Mouse (Mus musculus): Measurements from ENCODE around the gene Helz. TPM values are rescaled to one million over a fixed set of nuclear protein-coding genes. Genes with fewer than 3 reads are reported as not detected.

Helz gene
- total RNA-seq, 4 experiments from 2014 or later = 37.2 to 47.1 (median 43.4) TPM

DNA sequence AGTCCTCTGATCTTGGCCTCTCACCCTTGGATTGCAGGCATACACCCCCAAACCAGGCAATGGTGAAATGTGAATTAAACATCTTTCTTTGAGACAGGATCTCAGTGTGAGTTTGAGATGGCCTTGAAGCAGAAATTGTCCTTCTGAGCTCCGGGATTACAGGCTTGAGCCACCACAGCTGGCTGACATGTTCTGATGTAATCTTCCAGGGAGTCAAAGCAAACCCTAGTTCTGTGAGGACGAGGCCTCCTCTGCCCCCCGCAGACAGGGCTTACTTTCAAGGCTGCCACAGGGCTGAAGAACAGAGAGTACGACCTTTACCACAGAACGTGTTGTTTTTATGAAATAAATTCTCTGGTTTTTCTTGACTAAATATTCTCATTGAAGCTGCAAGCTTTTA lies 126.3 kb downstream of the Helz start:
- no peak for DNase-seq (ENCODE audit: low spot score in 2 of 2)

DNA sequence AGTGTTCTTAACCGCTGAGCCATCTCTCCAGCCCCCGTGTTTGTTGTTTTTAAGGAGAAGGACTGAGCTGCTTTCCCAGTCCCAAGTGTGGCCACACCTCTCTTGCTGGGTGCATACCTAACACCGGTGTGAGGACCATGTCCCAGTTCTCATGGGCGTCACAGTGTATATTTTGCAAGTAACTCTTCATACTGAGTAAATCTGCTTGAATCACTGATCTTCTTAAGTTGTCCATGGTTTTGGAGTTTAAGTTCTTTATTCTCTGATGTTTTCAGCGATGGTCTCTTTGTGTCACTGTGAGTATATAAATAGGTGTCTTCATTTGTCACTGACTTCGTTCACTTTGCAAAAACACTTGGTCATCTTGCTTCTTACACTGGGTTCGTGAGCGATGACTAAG lies 126.9 kb downstream of the Helz start:
- no peak for DNase-seq (ENCODE audit: low spot score in 2 of 2)

DNA sequence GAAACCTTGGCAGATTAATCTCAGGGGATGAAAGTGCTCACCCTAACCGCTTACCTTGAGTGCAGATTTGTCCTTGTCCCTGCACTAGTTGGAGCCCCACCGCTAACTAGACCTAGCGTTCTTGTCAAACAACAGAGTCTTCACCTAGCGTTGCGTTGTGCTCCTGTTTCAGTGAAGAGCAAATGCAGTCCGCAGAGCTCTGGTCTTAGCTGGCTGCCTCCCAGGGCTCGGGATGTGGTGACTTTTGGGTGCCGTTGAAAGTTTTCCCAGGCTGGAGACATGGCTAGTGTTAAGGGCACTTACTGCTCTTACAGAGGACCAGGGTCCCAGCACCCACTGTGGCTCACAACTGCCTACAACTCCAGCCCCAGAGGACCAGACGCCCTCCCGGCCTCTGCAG lies 127.5 kb downstream of the Helz start:
- no peak for DNase-seq (ENCODE audit: low spot score in 2 of 2)

DNA sequence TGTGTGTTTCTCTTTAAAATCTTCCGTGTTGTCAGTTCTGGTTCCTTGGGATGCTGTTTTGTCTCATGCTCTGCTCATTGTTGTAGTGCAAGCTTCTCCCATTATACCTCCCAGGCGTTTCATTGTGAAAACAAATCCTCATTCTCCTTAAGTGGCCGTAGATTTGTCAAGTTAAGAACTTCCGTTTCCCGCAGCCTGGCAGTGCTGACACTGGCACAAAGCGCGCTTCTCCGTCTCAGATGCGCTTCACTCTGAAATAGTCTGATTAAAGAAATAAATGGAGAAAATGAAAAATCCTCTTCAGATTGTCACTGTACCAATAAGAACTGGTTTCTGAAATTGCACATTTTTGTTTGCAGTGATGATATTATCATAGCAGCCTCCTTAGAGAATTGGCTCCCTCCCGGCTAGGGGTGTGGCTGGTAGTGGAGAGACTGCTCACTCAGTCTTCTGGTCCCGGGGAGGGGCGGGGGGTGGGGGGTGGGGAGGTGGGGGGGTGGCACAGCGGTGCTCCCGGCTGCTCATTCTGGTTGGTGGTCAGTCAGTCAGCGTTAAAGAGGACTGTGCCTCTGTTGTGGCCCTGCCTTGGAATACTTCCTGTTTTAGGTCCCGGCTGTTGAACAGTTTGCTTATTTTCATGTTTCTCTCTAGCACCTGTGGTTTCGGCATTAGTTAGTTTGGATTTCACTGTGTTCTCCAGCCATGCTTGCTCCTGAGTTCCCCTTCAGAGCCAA lies 128.6 kb downstream of the Helz start:
- no peak for DNase-seq (ENCODE audit: low spot score in 2 of 2)

DNA sequence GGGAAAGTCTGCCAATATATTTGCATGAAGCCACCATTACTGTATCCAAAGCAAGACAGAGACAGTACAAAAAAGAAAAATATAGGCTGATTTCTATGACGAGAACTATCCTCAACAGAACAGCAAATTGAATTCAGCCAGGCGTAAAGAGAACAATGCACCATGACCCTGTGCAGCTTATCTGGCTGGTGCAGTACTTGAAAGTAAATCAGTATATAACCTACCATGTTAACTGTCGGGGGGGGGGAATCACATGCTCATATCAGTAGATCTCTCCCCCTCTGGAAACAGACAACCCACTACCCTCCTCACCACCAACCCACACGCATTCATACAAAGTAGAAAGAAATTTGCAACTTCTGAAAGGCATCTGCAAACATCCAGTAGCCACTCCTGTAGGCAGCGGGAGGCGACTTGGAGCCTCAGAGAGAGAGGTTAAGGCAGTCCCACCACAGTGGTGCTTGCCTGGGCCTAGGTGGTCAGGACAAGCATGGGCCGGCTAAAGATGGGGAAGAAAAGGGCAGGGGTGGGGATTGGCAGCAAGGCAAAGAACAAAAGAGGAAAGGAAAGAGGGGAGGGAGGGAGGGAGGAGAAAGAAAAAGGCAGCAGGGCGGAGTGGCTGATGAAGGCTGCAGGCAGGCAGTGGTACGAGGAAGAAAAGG lies 135.1 kb downstream of the Helz start:
- DNase-seq (ENCODE audit: low spot score in 2 of 2) = no peak

DNA sequence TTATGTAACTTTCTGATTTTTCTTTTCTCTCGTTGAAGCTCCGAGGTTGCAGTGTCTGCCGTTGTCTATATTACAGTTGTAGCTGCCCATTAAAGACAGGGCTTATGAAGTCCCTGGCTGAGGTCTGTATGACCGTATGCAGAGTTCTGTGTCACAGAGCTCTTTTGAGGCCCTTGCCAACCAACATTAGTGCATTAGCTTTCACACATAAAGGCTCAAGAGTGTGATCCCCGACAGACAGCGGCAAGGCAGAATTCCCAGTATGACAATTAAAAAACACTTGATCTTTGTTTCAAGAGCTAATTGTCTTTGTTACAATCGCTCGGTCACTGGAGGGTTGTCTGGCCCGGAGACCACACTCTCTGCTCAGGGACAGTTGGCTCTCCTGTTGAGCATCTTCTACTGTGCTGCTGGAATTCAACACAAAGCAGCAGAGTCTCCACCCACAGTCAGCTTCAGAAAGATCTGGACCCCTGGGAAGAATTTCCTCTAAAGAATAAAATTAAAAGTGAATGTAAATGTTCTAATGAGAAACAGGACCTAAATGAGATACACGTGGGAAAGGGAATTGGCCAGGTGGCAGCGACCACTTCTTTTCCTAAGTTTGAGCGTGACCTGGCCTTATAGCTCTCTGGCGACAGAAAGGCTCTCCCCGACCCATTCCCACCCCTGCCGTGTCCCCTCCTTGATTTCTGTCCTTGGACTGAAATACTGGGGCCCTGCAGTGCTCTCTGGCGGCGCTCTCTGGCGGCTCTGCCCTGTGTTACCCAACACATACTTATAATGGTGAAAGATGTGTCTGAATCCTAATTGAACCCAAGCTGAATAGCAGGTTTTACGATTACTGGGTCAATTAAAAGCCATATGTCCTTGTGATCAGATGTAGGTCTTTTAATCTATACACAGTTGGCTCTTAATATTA lies 136.1 kb downstream of the Helz start:
- no peak for DNase-seq (ENCODE audit: low spot score in 2 of 2)

DNA sequence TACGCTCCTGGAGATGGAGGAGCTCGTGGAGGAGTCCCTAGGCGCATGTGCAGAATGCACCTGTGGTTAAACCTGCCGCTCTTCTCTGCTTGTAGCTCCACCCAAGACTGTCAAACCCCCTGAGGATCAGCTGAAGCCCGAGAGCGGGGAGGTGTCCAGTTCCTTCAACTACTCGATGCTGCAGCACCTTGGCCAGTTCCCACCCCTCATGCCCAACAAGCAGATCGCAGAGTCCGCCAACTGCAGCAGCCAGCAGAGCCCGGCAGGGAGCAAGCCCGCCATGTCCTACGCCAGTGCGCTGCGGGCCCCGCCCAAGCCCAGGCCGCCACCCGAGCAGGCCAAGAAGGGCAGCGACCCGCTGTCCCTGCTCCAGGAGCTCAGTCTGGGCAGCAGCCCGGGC lies 138.6 kb downstream of the Helz start:
- DNase-seq (ENCODE audit: low spot score in 2 of 2) = no peak

DNA sequence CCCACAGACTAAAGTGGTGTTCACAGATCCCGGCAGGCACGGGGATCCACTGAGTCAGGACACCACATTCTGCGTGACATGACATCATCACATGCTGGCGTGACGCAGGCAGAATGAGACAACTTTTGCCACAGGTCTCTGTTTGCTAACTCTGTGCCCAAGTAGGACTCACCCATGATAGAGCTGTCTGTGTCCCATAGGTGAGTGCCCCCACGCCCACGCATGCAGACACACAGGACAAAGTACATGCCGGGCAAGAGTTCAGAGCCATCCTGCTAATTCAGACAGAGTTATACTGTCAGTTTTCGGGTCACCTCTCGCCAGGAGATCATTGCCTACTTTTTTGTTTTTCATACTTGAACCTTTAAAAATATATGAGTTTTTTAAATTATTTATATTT lies 140.8 kb downstream of the Helz start:
- no peak for DNase-seq (ENCODE audit: low spot score in 2 of 2)

DNA sequence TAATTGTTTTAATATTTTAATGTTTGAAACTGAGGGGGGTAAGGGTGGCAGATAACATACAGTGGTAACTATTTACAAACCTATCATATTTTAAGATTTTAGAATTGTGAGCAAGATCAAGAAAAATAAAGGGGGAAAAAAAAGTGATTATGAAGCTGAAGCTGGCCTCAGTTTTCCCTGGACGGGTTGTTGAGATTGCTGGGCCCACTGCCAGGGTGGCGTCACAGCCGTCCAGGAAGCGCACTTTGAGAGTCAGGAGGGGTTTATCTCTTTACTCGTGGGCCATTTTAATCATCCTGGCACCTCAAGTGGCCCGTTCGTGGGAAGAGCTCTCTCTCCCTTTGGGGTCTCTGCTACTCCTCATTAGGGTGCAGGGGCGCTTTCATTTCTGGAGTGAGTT lies 143.8 kb downstream of the Helz start:
- no peak for DNase-seq (ENCODE audit: low spot score in 2 of 2)

DNA sequence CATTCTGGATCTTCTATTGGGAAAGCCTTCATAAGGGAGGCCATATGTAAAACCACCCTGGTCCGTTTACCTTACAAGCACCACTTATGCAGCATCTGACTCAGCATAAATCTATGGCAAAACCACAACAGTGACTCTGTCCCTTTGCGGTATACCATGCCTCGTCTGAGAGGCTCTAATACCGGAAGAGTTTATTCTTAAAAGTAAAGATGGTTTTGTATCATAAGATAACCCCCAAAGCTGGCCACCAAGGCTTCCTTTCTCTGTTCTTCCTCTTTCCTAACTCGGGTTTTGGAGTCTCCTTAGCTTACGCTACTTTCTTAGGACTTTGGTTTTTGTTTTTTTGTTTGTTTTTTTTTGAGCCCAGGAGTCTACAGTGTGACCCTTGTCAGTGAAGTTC lies 145.6 kb downstream of the Helz start:
- DNase-seq (ENCODE audit: low spot score in 2 of 2) = no peak

DNA sequence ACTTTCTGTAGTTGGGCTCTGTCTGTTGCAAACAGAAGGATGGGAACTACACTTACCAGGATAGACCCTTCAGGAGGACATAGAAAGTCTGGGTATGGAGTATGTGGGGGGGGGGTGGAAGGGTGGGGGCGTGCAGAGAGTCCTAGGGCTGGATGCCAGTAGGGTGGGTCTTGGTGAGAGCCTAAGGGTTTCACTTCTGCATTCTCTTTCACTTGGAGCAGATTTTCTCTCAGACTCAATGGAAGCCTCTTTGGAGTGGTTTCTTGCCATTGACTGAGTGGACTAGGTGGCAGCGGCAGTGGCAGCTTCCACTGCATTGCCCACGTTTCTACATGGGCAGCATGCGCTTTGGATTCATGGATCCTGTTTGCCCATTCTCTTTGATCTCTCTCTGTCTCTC lies 152.2 kb downstream of the Helz start:
- DNase-seq (ENCODE audit: low spot score in 2 of 2) = no peak

DNA sequence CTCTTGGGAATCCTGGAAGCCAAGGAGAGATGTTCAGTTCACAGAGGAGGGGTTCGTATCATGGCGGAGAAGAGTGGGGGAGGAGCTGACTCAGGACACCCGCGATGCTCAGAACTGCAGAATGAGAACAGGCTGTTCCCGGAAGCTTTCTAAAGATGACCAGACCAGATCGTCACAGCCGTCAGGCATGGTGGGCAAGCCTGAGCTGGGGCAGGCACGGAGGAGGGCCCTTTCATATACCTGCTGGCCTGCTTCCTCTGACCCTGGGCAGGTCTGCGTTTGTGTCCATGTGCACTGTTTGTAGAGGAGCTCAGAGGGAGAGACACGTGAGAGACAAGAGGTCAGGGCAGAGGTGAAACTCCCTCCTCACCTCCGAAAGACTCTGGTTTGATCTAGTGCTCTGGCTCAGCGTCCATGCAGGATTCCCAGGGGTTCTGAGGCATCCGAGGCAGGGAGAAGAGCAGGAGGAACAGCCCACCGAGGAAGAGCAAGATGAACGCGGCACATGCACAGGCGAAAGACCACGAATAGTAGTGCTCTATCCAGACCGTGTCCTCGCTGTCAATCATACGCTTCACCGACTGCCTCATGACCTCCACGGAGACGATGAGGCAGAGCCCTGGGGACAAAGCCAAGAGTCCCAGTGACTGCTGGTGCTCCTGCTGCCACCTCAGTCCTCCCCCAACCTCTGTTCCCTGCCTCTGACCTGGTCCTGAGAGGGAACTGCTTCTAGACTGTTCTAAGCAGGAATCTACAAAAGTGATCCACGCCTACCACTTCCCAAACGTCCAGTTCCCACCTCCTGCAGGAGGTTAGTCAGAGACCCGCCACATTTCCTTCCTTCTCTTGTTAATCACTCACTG lies 155.8 kb downstream of the Helz start:
- DNase-seq (ENCODE audit: low spot score in 2 of 2) = no peak

DNA sequence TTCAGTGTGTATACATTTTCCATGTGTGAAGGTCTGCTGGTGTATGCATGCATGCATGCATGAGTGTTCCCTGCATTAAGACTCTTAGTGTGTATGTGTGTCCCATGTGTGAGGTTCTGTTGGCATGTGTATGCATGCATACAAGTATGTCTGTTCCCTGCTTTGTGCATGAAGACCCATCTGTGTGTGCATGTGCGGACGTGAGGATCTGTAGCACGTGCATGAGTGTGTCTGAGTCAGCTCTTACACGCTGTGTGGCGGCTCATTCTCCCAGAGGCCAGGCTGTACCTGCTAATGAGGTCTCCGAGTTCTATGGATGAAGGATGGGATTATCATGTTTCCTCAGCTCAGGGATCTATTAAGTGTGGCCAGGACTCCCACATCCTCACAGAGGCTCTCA lies 157.3 kb downstream of the Helz start:
- DNase-seq (ENCODE audit: low spot score in 2 of 2) = no peak

DNA sequence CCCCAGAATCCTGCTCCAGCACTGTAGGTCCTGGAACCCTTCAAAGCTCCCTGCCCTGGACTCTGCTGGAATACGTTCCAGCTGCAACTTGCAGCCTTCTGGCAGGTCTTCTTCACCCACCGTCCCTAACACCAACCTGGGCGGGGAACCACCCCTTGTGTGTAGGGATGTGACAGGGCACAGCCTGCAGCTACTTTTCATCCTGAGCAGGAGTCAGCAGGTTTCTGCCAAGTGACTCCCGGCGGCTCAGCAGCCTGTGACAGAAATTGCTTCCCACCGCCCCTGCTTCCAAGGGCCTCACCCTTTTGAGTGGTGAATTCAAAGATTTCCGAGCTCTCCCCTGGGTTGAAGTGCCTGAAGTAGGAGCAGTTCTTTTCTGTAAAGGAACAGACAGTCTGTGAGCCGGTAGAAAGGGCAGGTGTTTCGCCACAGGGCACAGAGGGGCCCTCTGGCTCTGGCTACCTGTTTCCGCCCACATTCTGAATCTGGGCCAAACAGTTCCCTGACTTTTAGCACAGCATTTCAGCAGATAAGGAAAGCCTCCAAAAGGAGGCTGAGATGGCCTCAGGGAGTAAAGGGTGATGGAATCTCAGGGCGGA lies 157.8 kb downstream of the Helz start:
- DNase-seq (ENCODE audit: low spot score in 2 of 2) = no peak

DNA sequence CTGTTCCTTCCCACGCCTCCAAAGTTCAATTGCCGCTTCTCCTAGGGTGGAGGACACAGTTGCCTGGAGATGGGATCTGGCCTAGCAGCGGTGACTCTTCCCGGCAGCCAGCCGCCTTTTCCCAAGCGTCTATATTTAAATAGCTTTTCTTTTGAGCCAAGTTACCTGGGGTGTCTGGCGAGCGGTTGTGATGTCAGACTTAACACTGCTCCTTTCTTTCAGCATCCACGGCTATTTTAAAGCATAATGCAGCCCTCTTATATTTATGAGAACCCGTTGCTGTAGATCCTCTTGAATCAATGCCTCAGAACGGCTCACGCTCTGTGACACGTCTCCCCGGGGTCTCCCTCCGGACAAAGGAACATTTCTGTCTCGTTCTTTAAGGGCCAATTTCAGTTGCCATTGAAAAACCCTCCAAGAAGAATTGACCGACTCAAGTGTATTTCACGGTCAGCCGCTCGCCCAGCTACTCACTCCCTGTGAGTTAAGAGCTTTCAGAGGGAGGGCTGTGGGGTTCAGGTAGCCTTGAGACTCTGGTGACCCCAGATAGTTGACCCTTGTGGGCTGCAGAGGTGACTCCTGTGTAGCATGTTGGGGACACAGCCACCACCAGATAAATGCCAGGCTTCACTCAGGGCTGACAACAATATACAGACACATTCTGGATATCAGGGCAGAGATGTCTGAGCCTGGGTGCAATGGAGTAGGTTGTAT lies 160.3 kb downstream of the Helz start:
- DNase-seq (ENCODE audit: low spot score in 2 of 2) = no peak

DNA sequence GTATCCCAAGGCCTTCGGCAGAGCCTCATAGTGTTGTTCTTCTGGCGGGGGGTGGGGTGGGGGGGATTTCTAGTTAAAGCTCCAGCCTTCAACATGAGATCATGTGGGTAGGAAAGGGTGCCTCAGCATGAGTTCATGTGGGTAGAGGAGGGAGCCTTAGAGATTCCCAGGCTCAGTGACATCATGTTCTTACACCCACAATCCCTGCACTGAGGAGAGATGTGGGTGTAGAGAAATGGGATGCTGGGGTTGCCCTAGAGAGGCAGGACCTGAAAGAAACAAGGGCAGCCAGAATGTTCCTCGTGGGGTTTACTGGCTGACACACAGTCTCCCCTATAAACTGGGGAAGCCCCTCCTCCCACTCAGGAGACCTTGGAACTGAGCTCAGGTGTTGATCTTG lies 162.6 kb downstream of the Helz start:
- DNase-seq (ENCODE audit: low spot score in 2 of 2) = no peak

DNA sequence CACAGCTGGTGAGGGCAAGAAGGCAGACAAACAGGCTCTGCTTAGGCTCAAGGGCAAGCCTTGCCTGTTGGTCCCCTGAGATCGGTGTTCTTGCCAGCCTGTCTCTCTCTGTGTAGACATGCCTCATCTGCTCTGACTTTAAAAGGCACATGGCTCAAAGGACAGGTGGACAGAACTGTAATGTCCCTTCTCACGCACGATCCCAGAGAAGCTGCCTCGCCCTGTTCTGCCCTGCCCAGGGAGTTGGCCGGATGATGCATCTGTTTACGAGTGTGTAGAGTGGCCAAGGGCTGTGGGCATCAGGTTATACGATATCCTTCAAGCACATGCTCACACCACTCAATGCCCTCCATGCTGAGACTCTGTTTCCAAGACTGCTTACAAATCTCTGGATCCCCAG lies 166.6 kb downstream of the Helz start:
- DNase-seq (ENCODE audit: low spot score in 2 of 2) = no peak

DNA sequence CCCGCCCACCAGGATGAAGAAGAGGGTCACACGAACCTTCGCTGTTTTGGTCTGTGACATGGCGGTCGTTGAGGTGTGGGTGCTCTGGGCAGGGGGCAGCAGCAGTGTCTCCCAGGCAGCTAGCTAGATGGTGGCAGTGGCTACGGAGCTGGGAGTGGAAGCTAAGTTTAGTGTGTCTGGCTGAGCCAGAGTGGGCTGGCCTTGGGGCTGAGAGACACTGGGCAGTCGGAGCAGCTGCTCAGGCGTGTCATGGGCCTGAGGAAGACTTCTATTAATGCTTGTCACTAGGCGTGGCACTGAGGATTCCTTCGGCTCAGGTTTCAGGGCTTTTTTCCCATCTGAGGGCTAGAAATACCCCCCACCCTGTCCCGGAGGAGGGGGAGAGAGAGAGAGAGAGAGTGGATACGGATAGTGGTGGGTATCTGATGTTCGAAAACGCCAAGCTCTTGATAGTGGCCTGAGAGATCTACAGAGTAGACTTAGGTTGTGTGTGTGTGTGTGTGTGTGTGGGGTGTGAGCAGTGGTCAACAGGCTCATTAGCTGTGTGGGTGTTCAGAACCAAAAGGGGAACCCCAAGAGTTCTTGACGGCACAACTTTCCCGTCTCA lies 168.7 kb downstream of the Helz start, which contains the start of gene Cacng1:
Cacng1 (minus strand) TSS at position 191 of the 607 bp plus-strand sequence.
- DNase-seq (ENCODE audit: low spot score in 2 of 2) = no peak

DNA sequence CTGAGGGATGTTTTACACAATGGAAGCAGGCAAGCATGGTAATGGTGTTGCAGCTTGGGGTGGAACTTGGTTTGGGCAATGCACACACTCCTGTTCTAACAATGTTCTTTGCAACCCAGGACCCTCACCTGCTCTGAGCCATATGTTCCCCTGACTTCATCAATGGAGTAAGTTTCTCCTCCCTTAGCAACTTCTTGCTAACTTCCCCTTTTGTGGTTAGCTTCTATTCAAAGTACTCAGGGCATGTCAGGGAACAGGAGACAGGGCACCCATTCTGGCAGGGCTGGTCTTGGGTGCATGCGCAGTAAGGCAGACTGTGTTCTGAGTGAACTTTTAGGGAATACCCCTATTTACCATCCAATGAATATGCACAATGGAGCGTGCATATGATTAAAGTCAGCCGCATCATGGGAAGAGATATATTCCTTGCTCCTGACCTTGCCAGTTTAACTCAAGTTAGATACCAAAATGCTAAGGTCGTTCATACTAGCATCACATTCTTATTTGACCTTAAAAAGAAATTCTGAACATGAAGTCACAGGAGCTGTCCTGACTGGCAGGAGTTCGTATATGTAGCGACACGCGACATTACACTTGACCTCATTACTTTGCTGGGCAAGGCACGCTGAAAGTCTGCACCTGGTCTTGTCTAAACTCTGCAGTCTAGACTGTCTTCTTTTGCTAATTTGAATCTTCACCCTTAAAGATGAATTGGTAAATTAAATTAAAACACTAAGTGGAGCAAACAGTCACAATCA lies 172.7 kb downstream of the Helz start:
- DNase-seq (ENCODE audit: low spot score in 2 of 2) = no peak
